Mouse (Mus musculus) C2C12 (cell line): ENCODE results near the gene Ccdc15. TPM values are rescaled to one million over a fixed set of nuclear protein-coding genes. Genes with fewer than 3 reads are reported as not detected.

ENCODE experiments used
- H3K27me3 ChIP-seq: one replicate; pipeline ENCODE4 v1.6.1; 2011; ENCODE audit not compliant: control insufficient read depth, insufficient read depth, insufficient read length
- H3K36me3 ChIP-seq: one replicate; pipeline ENCODE4 v1.6.1; 2011; ENCODE audit not compliant: control insufficient read depth, insufficient read depth
- H3K4me3 ChIP-seq: one replicate; pipeline ENCODE4 v1.5.1; 2011; ENCODE audit warnings: mild to moderate bottlenecking, control low read depth; ENCODE audit not compliant: poor library complexity, insufficient read depth, severe bottlenecking
- H3K79me2 ChIP-seq: one replicate; pipeline ENCODE4 v1.6.1; 2011; ENCODE audit not compliant: control insufficient read depth, insufficient read depth
- H3K79me3 ChIP-seq: one replicate; pipeline ENCODE4 v1.6.1; 2011; ENCODE audit warnings: low read depth, control low read depth
- H3ac ChIP-seq: one replicate; pipeline ENCODE3; 2011; ENCODE audit warnings: low read depth; ENCODE audit not compliant: control insufficient read depth, insufficient read length
- CEBPB ChIP-seq: IDR thresholded peaks from one replicate; pipeline ENCODE4 v1.6.1; 2011; ENCODE audit warnings: low read depth, mild to moderate bottlenecking, control low read depth, moderate library complexity
- CTCF ChIP-seq: IDR thresholded peaks from one replicate; pipeline ENCODE4 v1.5.1; 2011; ENCODE audit not compliant: control insufficient read depth, insufficient read depth, insufficient read length
- FOSL1 ChIP-seq: IDR thresholded peaks from one replicate; pipeline ENCODE4 v1.8.0; 2011; ENCODE audit warnings: mild to moderate bottlenecking, low read length; ENCODE audit not compliant: poor library complexity, insufficient read depth, severe bottlenecking
- MAX ChIP-seq: IDR thresholded peaks from one replicate; pipeline ENCODE4 v1.6.1; 2011; ENCODE audit warnings: mild to moderate bottlenecking, control low read depth
- MYOD1 ChIP-seq: IDR thresholded peaks from one replicate; pipeline ENCODE4 v1.6.1; 2011; ENCODE audit warnings: low read depth; ENCODE audit not compliant: control insufficient read depth, insufficient read length
- MYOG ChIP-seq: IDR thresholded peaks from one replicate; pipeline ENCODE4 v1.6.1; 2011; ENCODE audit not compliant: control insufficient read depth, insufficient read length; ENCODE audit errors: extremely low read depth
- USF1 ChIP-seq: IDR thresholded peaks from one replicate; pipeline ENCODE4 v1.6.1; 2011; ENCODE audit warnings: low read depth, mild to moderate bottlenecking, control low read depth, moderate library complexity
- polyA plus RNA-seq: library from polyadenylated mRNA; unstranded; fragments of >200 nt; fragmentation: generic; extraction: Trizol; gene quantifications from one replicate; pipeline ENCODE4 v1.2.1, GENCODE M21; 2012; ENCODE audit warnings: missing spikeins

Ccdc15 gene
- polyA plus RNA-seq, 1 experiment = 0.56 TPM

- H3K36me3 ChIP-seq = no peaks in the 10 kb centered on the region
- TF ChIP-seq FOSL1 (no peak), CEBPB (no peak), USF1 (no peak), MYOD1 (no peak), MYOG (no peak), CTCF (no peak), MAX (no peak)
- no peak overlapping the region for H3K4me3 ChIP-seq
- H3K79me3 ChIP-seq = no peaks in the 10 kb centered on the region
- no peaks in the 10 kb centered on the region for H3K79me2 ChIP-seq
- H3ac ChIP-seq = no peak overlapping the region
- peaks cover 37% of the 10 kb centered on the region for H3K27me3 ChIP-seq
Observed at GRCm38 (mm10) chr9:37383161-37383560, 34.9 kb upstream of the Ccdc15 start.

DNA sequence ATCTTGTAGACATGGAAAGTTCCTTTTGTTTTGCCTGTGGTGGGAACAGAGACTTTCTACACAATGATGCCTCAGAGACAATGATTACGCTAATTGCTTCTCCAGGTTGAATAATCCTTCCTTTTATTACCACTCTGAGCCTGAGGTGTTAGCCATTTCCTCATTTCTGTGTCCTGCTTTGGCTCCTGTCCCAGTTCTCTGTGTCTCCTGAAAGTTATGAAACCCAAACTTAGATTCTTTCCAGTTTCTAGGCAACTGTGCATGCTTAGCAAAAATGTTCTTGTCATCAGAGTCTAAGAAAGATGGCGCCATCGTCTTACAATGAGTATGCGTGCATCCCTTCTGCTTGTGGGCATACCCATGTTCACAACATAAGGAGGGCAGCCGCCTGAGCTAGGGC lies 27.5 kb upstream of the Ccdc15 start:
- H3K36me3 ChIP-seq = no peaks in the 10 kb centered on the region
- H3K27me3 ChIP-seq = peaks cover 10% of the 10 kb centered on the region
- no peak for TF ChIP-seq CTCF
- TF ChIP-seq MYOG = no peak
- no peak for TF ChIP-seq FOSL1
- TF ChIP-seq CEBPB = no peak
- TF ChIP-seq MYOD1 = no peak
- TF ChIP-seq USF1 = no peak
- TF ChIP-seq MAX = no peak
- H3ac ChIP-seq = no peak overlapping the region
- no peaks in the 10 kb centered on the region for H3K79me3 ChIP-seq
- H3K4me3 ChIP-seq = no peak overlapping the region
- no peaks in the 10 kb centered on the region for H3K79me2 ChIP-seq

- TF ChIP-seq MYOD1 = no peak
- TF ChIP-seq USF1 = no peak
- TF ChIP-seq FOSL1 = no peak
- TF ChIP-seq MYOG = no peak
- TF ChIP-seq CEBPB = no peak
- no peak for TF ChIP-seq MAX
- TF ChIP-seq CTCF = no peak
- no peak overlapping the region for H3ac ChIP-seq
- no peaks in the 10 kb centered on the region for H3K36me3 ChIP-seq
- no peaks in the 10 kb centered on the region for H3K79me2 ChIP-seq
- peaks cover 3% of the 10 kb centered on the region for H3K27me3 ChIP-seq
- no peak overlapping the region for H3K4me3 ChIP-seq
- H3K79me3 ChIP-seq = no peaks in the 10 kb centered on the region
Observed at GRCm38 (mm10) chr9:37371232-37371801, 23.1 kb upstream of the Ccdc15 start.

DNA sequence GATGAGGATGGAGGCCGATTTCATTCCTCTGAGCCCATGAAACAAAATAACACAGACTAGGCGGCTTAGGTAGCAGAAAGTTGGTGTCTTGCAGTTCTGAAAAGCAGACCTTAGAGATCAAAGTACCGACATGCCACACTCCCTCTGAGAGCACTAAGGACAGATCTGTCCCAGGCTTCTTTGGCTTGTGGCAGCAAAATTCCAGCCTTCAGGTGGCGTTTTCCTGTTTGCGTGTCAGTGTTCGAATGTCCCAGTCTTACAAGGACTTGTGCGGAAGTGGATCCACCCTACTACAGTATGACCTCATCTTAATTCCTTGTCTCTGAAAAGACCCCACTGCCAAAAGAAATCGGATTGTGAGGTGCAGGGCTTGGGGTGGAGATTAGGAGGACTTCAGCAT lies 20.6 kb upstream of the Ccdc15 start:
- Histone ChIP-seq H3K36me3 (no peaks in the 10 kb centered on the region), H3K27me3 (no peaks in the 10 kb centered on the region), H3K79me2 (no peaks in the 10 kb centered on the region), H3K4me3 (no peak overlapping the region), H3ac (no peak overlapping the region), H3K79me3 (no peaks in the 10 kb centered on the region)
- no peak for TF ChIP-seq CTCF
- TF ChIP-seq MAX = no peak
- TF ChIP-seq MYOD1 = no peak
- no peak for TF ChIP-seq CEBPB
- no peak for TF ChIP-seq FOSL1
- TF ChIP-seq MYOG = no peak
- no peak for TF ChIP-seq USF1

DNA sequence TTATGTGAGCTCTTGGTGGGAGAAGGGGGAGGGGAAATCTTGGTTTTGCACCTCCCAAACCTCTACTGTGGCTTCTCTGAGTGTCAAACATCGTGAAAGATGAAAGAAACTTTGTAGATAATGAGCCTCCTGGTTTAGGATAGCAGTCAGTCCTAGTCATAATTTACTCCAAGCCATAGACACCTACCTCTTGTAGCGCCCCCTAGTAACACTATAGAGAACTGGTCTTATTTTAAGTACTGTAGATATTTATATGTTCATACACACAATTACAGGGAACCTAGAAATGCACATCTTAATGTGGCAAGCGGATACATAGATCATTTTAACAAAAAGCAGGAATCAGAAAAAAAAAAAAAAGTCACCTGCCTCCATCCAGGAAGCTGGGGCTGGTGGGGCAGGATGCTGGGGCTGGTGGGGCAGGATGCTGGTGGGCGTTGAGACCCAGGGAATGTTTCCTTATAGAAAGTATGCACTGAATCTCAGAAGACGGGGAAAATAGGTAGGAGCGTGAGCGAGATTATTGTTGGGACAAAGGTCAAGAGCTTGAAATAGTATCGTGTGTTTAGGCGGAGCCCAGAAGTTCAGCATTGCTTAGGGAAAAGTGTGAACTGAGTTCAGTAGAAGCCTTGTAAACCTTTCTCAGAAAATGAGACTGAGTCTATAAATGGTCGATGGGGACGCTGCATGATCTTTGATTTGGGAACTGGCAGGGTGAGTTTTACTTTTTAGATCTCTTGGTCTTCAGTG lies 20.0 kb upstream of the Ccdc15 start:
- H3ac ChIP-seq = no peak overlapping the region
- no peak overlapping the region for H3K4me3 ChIP-seq
- no peaks in the 10 kb centered on the region for H3K79me3 ChIP-seq
- no peaks in the 10 kb centered on the region for H3K36me3 ChIP-seq
- TF ChIP-seq CTCF (no peak), CEBPB (no peak), MAX (no peak), USF1 (no peak), MYOG (no peak), MYOD1 (no peak), FOSL1 (no peak)
- H3K79me2 ChIP-seq = no peaks in the 10 kb centered on the region
- H3K27me3 ChIP-seq = no peaks in the 10 kb centered on the region

DNA sequence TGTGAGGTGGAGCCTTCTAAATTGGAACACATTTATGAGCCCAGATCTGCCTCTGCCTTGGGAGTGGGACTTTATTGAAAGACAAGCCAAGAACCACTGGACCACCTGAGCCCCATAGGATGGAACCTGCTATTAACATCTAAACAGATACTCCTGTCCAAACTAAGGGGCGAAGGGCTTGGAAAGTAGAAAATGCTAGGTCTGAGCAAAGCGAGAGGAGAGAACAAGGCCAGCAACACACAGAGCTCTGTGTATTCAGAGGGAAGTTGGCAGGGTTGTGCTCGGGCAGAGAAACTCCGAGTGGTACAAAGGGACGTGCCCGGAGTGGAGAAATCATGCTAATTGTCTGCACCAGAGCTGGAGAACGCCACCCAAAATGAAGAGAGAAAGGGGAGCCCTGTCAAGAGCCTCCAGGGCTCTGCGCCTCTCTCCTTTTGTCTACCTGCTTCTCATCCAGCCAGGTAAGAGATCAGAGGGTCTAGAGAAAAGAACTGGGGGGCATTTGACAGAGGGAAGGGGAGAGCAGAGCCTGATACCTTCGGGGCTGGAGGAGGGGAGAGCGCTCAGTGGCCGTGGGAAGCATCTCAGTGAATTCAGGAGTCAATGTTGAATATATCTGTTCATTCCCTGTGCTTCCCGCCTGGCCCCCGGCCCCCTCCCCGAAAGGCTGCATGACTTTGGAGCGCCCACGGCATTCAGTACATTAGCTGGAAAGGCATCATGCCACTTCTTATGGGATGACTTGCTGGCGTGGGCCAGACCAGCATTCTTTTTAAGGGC lies 19.3 kb upstream of the Ccdc15 start, which contains the start of gene Hepacam:
Hepacam (plus strand) TSS at position 51 of the 780 bp plus-strand sequence.
- no peak within 1 kb of the TSS for H3ac ChIP-seq
- no peaks in the 10 kb centered on the region for H3K79me2 ChIP-seq
- no peaks in the 10 kb centered on the region for H3K36me3 ChIP-seq
- no peaks in the 10 kb centered on the region for H3K79me3 ChIP-seq
- no peak within 1 kb of the TSS for H3K4me3 ChIP-seq
- H3K27me3 ChIP-seq = no peaks in the 10 kb centered on the region
- TF ChIP-seq FOSL1 (no peak), CEBPB (no peak), MYOG (no peak), MYOD1 (no peak), CTCF (no peak), USF1 (no peak), MAX (no peak)
